Mouse (Mus musculus): ENCODE measurements at regions not wholly inside any gene's neighbourhood (a gene's known extent, or its start where the extent isn't known, plus 50 kb on each side); places are given as distances from the start of the nearest gene placed in this dataset.
A peak's percentile ranks its signal among the peaks of the same experiment; 100 is the strongest.

DNA sequence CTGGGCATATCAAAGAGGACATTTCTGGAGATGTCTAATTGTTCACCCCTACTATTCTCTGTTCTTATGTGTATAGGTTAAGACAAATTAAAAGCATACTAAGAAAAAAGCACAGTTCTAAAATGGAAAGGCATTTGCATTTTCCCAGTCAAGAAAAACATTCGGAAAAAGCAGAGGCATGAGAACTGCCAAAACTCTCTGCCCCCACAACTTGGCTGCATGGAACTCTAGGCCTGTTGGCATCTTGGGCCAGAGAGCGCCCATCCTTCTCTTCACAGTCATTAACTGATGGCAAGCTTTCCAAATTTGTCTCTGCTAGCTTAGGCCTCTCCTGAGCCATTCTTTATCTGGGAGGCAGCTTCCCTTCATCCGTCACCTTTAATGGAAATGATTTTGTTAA is 281.6 kb downstream of the Tex13c3 start:
- TF ChIP-seq POLR2A (IDR thresholded peaks at IDR 0.05; ENCODE audit: control insufficient read depth, low read depth, low read length) (no peak), CTCF (IDR thresholded peaks at IDR 0.05; ENCODE audit: control insufficient read depth, insufficient read depth, insufficient replicate concordance, low read depth, low read length) (no peak)
- H3K36me3 ChIP-seq (ENCODE audit: control insufficient read depth, insufficient read depth, low read length): no peaks in the 10 kb centered on the region
- no peak overlapping the region for H3K27ac ChIP-seq (ENCODE audit: control insufficient read depth, insufficient read depth, low read depth, low read length)
- H3K4me3 ChIP-seq (ENCODE audit: control insufficient read depth, low read depth, low read length): no peak overlapping the region
- H3K4me1 ChIP-seq (ENCODE audit: control insufficient read depth, insufficient read depth, low read length): no peaks in the 10 kb centered on the region
- H3K27me3 ChIP-seq (ENCODE audit: control insufficient read depth, insufficient read depth, low read length): no peaks in the 10 kb centered on the region

DNA sequence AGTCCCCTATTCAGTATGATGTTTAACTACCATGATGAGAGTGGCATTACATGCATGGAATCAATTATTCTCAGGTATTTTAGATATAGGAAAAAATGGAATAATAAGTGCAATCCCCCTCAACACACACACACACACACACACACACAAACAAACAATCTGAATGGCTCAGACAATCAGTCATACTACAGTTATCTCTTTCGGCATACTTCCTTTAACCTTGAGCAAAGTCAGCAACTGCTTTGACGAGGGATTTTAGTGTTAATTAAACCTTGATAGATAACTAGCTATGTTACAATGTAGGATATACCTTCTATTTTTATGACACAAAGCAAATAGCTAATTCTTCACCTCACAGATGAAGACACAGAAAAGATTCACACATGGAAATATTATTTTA is 312.1 kb downstream of the Tex13c3 start:
- TF ChIP-seq CTCF (IDR thresholded peaks at IDR 0.05; ENCODE audit: control insufficient read depth, insufficient read depth, insufficient replicate concordance, low read depth, low read length) (no peak), POLR2A (IDR thresholded peaks at IDR 0.05; ENCODE audit: control insufficient read depth, low read depth, low read length) (no peak)
- no peak overlapping the region for H3K4me3 ChIP-seq (ENCODE audit: control insufficient read depth, low read depth, low read length)
- no peaks in the 10 kb centered on the region for H3K4me1 ChIP-seq (ENCODE audit: control insufficient read depth, insufficient read depth, low read length)
- H3K27me3 ChIP-seq (ENCODE audit: control insufficient read depth, insufficient read depth, low read length): no peaks in the 10 kb centered on the region
- no peaks in the 10 kb centered on the region for H3K36me3 ChIP-seq (ENCODE audit: control insufficient read depth, insufficient read depth, low read length)
- H3K27ac ChIP-seq (ENCODE audit: control insufficient read depth, insufficient read depth, low read depth, low read length): no peak overlapping the region

GRCm38 (mm10) chrX:19168546-19168945 is 312.6 kb downstream of the Tex13c3 start:
- H3K27me3 ChIP-seq (ENCODE audit: control insufficient read depth, insufficient read depth, low read length): no peaks in the 10 kb centered on the region
- no peak overlapping the region for H3K27ac ChIP-seq (ENCODE audit: control insufficient read depth, insufficient read depth, low read depth, low read length)
- no peaks in the 10 kb centered on the region for H3K36me3 ChIP-seq (ENCODE audit: control insufficient read depth, insufficient read depth, low read length)
- H3K4me3 ChIP-seq (ENCODE audit: control insufficient read depth, low read depth, low read length): no peak overlapping the region
- no peaks in the 10 kb centered on the region for H3K4me1 ChIP-seq (ENCODE audit: control insufficient read depth, insufficient read depth, low read length)
- TF ChIP-seq POLR2A (IDR thresholded peaks at IDR 0.05; ENCODE audit: control insufficient read depth, low read depth, low read length): no peak
- no peak for TF ChIP-seq CTCF (IDR thresholded peaks at IDR 0.05; ENCODE audit: control insufficient read depth, insufficient read depth, insufficient replicate concordance, low read depth, low read length)

DNA sequence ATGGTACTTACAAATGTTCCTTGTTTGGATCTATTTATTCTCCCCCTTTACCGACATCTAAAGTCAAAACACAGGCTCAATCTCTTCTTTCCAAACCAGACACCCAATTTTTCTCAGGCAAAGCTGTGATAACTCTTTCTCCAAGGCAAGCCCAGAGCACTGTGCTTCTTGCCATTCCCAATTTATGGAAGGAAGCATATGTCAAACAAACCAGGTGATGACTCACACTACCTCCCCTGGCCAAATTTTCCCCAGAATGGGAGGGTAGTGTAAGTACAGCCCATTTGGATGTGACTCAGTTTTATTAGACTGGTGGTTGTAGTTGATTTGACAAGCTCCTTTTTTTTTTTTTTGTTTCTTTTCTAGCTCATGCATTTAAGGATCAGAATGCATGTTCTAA is 313.0 kb downstream of the Tex13c3 start:
- Histone ChIP-seq H3K4me3 (ENCODE audit: control insufficient read depth, low read depth, low read length) (no peak overlapping the region), H3K36me3 (ENCODE audit: control insufficient read depth, insufficient read depth, low read length) (no peaks in the 10 kb centered on the region), H3K27me3 (ENCODE audit: control insufficient read depth, insufficient read depth, low read length) (no peaks in the 10 kb centered on the region), H3K27ac (ENCODE audit: control insufficient read depth, insufficient read depth, low read depth, low read length) (no peak overlapping the region), H3K4me1 (ENCODE audit: control insufficient read depth, insufficient read depth, low read length) (no peaks in the 10 kb centered on the region)
- TF ChIP-seq POLR2A (IDR thresholded peaks at IDR 0.05; ENCODE audit: control insufficient read depth, low read depth, low read length) (no peak), CTCF (IDR thresholded peaks at IDR 0.05; ENCODE audit: control insufficient read depth, insufficient read depth, insufficient replicate concordance, low read depth, low read length) (no peak)

DNA sequence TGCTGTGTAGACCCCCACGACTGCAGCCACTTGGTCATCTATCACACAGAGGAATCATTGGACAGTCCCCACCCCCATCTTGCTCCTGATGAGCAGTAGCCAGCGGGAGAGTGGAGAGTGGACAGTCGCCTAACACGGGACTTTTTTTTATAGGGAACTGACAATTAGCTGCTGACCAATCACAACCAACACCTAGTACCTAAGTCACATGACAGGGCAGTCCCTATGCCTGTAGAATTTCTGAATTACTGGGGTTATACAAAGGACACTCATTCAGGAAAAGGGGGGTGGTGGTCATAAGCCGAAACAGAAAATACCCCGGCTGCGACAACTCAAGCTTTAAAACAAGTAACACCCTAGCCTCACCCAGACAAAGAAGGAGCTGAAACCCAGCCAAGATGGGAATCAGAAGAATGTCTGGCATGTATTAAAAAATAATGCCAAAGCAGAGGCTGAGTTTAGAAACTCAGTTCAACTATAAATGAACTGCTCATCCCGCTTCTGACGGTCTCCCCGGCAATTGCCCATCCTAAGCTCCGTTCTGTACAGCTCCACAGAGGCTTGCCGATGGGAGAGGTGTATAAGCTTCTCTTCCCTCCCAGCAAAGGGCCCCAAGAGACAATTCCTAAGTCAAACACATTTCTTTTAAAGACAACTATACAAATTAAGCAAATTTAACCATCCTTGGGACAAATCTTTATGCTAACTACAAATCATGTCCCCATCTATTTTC is 313.8 kb downstream of the Tex13c3 start:
- Histone ChIP-seq H3K27me3 (ENCODE audit: control insufficient read depth, insufficient read depth, low read length) (no peaks in the 10 kb centered on the region), H3K27ac (ENCODE audit: control insufficient read depth, insufficient read depth, low read depth, low read length) (peak overlapping the region; percentile 29; the same call in 1 of the 2 replicates), H3K4me1 (ENCODE audit: control insufficient read depth, insufficient read depth, low read length) (no peaks in the 10 kb centered on the region), H3K4me3 (ENCODE audit: control insufficient read depth, low read depth, low read length) (no peak overlapping the region; the same call in none of the 2 replicates), H3K36me3 (ENCODE audit: control insufficient read depth, insufficient read depth, low read length) (no peaks in the 10 kb centered on the region)
- TF ChIP-seq CTCF (IDR thresholded peaks at IDR 0.05; ENCODE audit: control insufficient read depth, insufficient read depth, insufficient replicate concordance, low read depth, low read length) (no peak), POLR2A (IDR thresholded peaks at IDR 0.05; ENCODE audit: control insufficient read depth, low read depth, low read length) (no peak)

GRCm38 (mm10) chrX:19165891-19166644 is 315.1 kb downstream of the Tex13c3 start:
- no peak overlapping the region for H3K4me3 ChIP-seq (ENCODE audit: control insufficient read depth, low read depth, low read length)
- no peaks in the 10 kb centered on the region for H3K4me1 ChIP-seq (ENCODE audit: control insufficient read depth, insufficient read depth, low read length)
- no peak overlapping the region for H3K27ac ChIP-seq (ENCODE audit: control insufficient read depth, insufficient read depth, low read depth, low read length)
- no peak for TF ChIP-seq POLR2A (IDR thresholded peaks at IDR 0.05; ENCODE audit: control insufficient read depth, low read depth, low read length)
- no peak for TF ChIP-seq CTCF (IDR thresholded peaks at IDR 0.05; ENCODE audit: control insufficient read depth, insufficient read depth, insufficient replicate concordance, low read depth, low read length)
- no peaks in the 10 kb centered on the region for H3K27me3 ChIP-seq (ENCODE audit: control insufficient read depth, insufficient read depth, low read length)
- H3K36me3 ChIP-seq (ENCODE audit: control insufficient read depth, insufficient read depth, low read length): no peaks in the 10 kb centered on the region

DNA sequence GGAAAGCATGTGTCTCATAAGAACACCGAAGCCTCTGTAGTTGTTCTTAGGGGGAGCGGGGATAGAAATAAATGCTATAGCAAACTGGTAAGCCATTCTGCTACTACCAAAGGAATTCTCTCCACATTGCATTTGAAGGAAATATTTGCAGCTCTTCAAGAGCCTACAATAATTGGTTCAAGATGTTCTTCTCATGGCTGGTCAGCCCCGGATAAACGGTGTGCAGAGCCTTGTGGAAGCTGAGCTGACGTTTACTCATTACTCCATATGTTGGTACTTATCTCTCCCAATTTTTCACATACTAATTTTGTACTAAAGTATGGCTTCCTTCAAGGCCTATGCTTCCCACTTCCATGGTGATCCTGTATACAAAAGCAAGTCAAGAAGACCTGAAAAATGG is 317.0 kb downstream of the Tex13c3 start:
- Histone ChIP-seq H3K27ac (ENCODE audit: control insufficient read depth, insufficient read depth, low read depth, low read length) (no peak overlapping the region), H3K27me3 (ENCODE audit: control insufficient read depth, insufficient read depth, low read length) (no peaks in the 10 kb centered on the region), H3K36me3 (ENCODE audit: control insufficient read depth, insufficient read depth, low read length) (no peaks in the 10 kb centered on the region), H3K4me1 (ENCODE audit: control insufficient read depth, insufficient read depth, low read length) (no peaks in the 10 kb centered on the region), H3K4me3 (ENCODE audit: control insufficient read depth, low read depth, low read length) (no peak overlapping the region)
- TF ChIP-seq POLR2A (IDR thresholded peaks at IDR 0.05; ENCODE audit: control insufficient read depth, low read depth, low read length): no peak
- TF ChIP-seq CTCF (IDR thresholded peaks at IDR 0.05; ENCODE audit: control insufficient read depth, insufficient read depth, insufficient replicate concordance, low read depth, low read length): no peak
